Mouse (Mus musculus) neural tube, embryonic 14.5 days (tissue): ENCODE data around the gene Atp6v1b1. TPM values are rescaled to one million over a fixed set of nuclear protein-coding genes. Genes with fewer than 3 reads are reported as not detected.

Source experiments
- ATAC-seq: fragments of 200-750 bp; cut with Nextera tagmentation; 2 replicates; pipeline ENCODE4 v1.8.0; 2017; ENCODE audit warnings: low read depth, mild to moderate bottlenecking, moderate TSS enrichment, moderate library complexity
- H3K27ac ChIP-seq: fragments of 300-500 bp; sonication (generic); 2 replicates; pipeline ENCODE4 v1.5.1; 2014; ENCODE audit warnings: low read depth, mild to moderate bottlenecking, control low read depth, low read length, moderate library complexity, mixed read lengths
- H3K27me3 ChIP-seq: fragments of 300-500 bp; sonication (generic); 2 replicates; pipeline ENCODE4 v1.6.1; 2014; ENCODE audit warnings: low read length; ENCODE audit not compliant: control insufficient read depth, insufficient read depth
- H3K36me3 ChIP-seq: fragments of 300-500 bp; sonication (generic); 2 replicates; pipeline ENCODE4 v1.6.1; 2014; ENCODE audit warnings: low read length, mixed read lengths; ENCODE audit not compliant: control insufficient read depth, insufficient read depth
- H3K4me1 ChIP-seq: fragments of 300-500 bp; sonication (generic); 2 replicates; pipeline ENCODE4 v1.6.1; 2014; ENCODE audit warnings: low read length; ENCODE audit not compliant: control insufficient read depth, insufficient read depth
- H3K4me2 ChIP-seq: fragments of 300-500 bp; sonication (generic); 2 replicates; pipeline ENCODE4 v1.6.1; 2014; ENCODE audit warnings: mild to moderate bottlenecking, low read depth, low read length, control low read depth
- H3K4me3 ChIP-seq: fragments of 300-500 bp; sonication (generic); 2 replicates; pipeline ENCODE4 v1.5.1; 2014; ENCODE audit warnings: low read depth, low read length, control low read depth, mixed read lengths
- H3K9ac ChIP-seq: fragments of 300-500 bp; sonication (generic); replicated peaks from 2 replicates; pipeline ENCODE4 v1.6.1; 2014; ENCODE audit warnings: low read depth, mild to moderate bottlenecking, control low read depth, low read length, mixed read lengths
- H3K9me3 ChIP-seq: fragments of 300-500 bp; sonication (generic); 2 replicates; pipeline ENCODE4 v1.6.1; 2016; ENCODE audit warnings: low read length; ENCODE audit not compliant: control insufficient read depth
- WGBS: fragments of 180-500 bp; shearing (Covaris S2); extraction: QIAGEN DNeasy Blood & Tissue Kit; methylation state at CpG from one replicate; pipeline ENCODE4 v1.1.7; 2014; 5-methylcytosine and 5-hydroxymethylcytosine counted together
- polyA plus RNA-seq: library from polyadenylated mRNA; unstranded; fragments of >200 nt; fragmentation: Nextera tagmentation; extraction: Ambion mirVana; gene quantifications from 2 replicates; pipeline ENCODE4 v1.2.1, GENCODE M21; 2014

The Atp6v1b1 gene
- polyA plus RNA-seq, 1 experiment from 2014 or later, result not detected

- H3K4me1 ChIP-seq, result peaks cover 12% of the 10 kb centered on the region; the same call in 1 of the 2 replicates
- H3K9me3 ChIP-seq, result no peaks in the 10 kb centered on the region
- H3K27me3 ChIP-seq, result peaks cover 56% of the 10 kb centered on the region
- WGBS, result 29% methylated on average over 6 of the region's 6 CpGs
- no peak for ATAC-seq
- no peaks in the 10 kb centered on the region for H3K36me3 ChIP-seq
- no peak within 1 kb of the TSS for H3K4me3 ChIP-seq
- peak within 1 kb of the TSS; percentile 29 for H3K4me2 ChIP-seq
- H3K9ac ChIP-seq, result no peak within 1 kb of the TSS
- no peak within 1 kb of the TSS for H3K27ac ChIP-seq
Measured at GRCm38 (mm10) chr6:83762344-83762743, 19.6 kb downstream of the Atp6v1b1 start, which contains the start of gene Ankrd53. Gene Ankrd53 (plus strand): TSS chr6:83762644.

- no peak overlapping the region for H3K9ac ChIP-seq
- no peak overlapping the region for H3K27ac ChIP-seq
- H3K36me3 ChIP-seq, result no peaks in the 10 kb centered on the region
- no peaks in the 10 kb centered on the region for H3K9me3 ChIP-seq
- H3K4me2 ChIP-seq, result peak overlapping the region; percentile 29
- peaks cover 50% of the 10 kb centered on the region for H3K27me3 ChIP-seq
- no peak overlapping the region for H3K4me3 ChIP-seq
- H3K4me1 ChIP-seq, result peaks cover 12% of the 10 kb centered on the region; the same call in 1 of the 2 replicates
- WGBS, result 1% methylated on average over 35 of the region's 35 CpGs
- peak; percentile 38; the same call in 1 of the 2 replicates for ATAC-seq
Measured at GRCm38 (mm10) chr6:83762880-83763431, 20.2 kb downstream of the Atp6v1b1 start.

GRCm38 (mm10) chr6:83766982-83767381 lies 24.2 kb downstream of the Atp6v1b1 start:
- Histone ChIP-seq H3K4me3 (no peak overlapping the region), H3K9ac (no peak overlapping the region), H3K27me3 (peaks cover 22% of the 10 kb centered on the region), H3K9me3 (no peaks in the 10 kb centered on the region), H3K4me1 (peaks cover 9% of the 10 kb centered on the region; the same call in 1 of the 2 replicates), H3K27ac (no peak overlapping the region), H3K36me3 (no peaks in the 10 kb centered on the region; the same call in 1 of the 2 replicates), H3K4me2 (no peak overlapping the region)
- no peak for ATAC-seq
- 97% methylated on average over 3 of the region's 3 CpGs for WGBS

GRCm38 (mm10) chr6:83768485-83768884 lies 25.7 kb downstream of the Atp6v1b1 start:
- Histone ChIP-seq H3K27me3 (peaks cover 8% of the 10 kb centered on the region), H3K4me2 (no peak overlapping the region), H3K27ac (no peak overlapping the region), H3K4me1 (no peaks in the 10 kb centered on the region), H3K9me3 (no peaks in the 10 kb centered on the region), H3K4me3 (no peak overlapping the region), H3K36me3 (peaks cover 4% of the 10 kb centered on the region; the same call in 1 of the 2 replicates), H3K9ac (no peak overlapping the region)
- WGBS, result 89% methylated on average over 5 of the region's 5 CpGs
- no peak for ATAC-seq

GRCm38 (mm10) chr6:83774126-83774525 lies 31.3 kb downstream of the Atp6v1b1 start:
- ATAC-seq, result no peak
- Histone ChIP-seq H3K36me3 (peaks cover 4% of the 10 kb centered on the region; the same call in 1 of the 2 replicates), H3K27ac (no peak overlapping the region), H3K4me1 (peaks cover 13% of the 10 kb centered on the region; the same call in 1 of the 2 replicates), H3K4me3 (no peak overlapping the region), H3K9me3 (no peaks in the 10 kb centered on the region), H3K9ac (0 out of 2 replicates have a peak overlapping the region, but pooled peaks have one; percentile 11), H3K27me3 (no peaks in the 10 kb centered on the region), H3K4me2 (peak overlapping the region; percentile 89)
- 54% methylated on average over 8 of the region's 9 CpGs for WGBS

DNA sequence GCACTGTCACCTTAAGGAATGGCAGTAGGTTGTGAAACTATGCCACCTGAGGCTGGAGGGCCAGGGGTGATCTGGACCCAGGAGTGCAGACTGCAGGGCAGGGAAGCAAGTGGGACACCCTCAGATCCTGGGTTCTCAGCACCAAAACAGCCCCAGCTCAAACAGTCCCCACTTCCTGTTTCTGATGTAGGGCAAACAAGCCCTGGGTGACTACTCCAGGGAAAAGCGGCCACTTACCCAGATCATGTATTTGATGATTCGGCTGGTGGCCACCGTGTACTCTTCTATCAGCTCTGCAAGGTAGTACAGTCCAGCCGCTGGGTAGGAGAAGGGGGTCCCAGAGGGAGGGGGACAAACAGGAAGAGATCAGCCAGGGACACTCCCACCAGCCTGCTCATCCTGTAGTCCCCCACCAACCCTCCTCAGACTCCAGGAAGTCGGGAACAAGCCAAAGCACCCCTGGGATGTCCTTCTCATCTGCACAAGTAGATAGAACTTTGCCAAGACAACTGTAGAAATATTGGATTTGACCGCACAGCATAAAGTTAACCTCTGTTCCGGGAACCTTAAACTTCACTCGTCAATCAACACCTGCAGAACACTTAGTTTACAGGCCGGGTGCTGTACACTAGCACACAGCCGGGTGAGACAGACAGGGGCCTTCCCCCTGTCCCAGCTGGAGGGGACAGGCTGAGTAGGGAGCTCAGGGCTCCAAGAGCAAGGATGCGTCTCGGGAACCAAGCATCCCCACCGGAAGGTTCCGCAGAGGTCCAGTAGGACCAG lies 32.2 kb downstream of the Atp6v1b1 start:
- Histone ChIP-seq H3K9me3 (no peaks in the 10 kb centered on the region), H3K4me1 (peaks cover 13% of the 10 kb centered on the region; the same call in 1 of the 2 replicates), H3K27ac (peak overlapping the region; percentile 76), H3K27me3 (no peaks in the 10 kb centered on the region), H3K4me3 (peak overlapping the region; percentile 94), H3K36me3 (peaks cover 4% of the 10 kb centered on the region; the same call in 1 of the 2 replicates), H3K4me2 (peak overlapping the region; percentile 89), H3K9ac (peak overlapping the region; percentile 93)
- 3% methylated on average over 14 of the region's 14 CpGs for WGBS
- ATAC-seq, result peak; percentile 42

- H3K27me3 ChIP-seq, result no peaks in the 10 kb centered on the region
- H3K36me3 ChIP-seq, result peaks cover 4% of the 10 kb centered on the region; the same call in 1 of the 2 replicates
- peak within 1 kb of the TSS; percentile 76 for H3K27ac ChIP-seq
- peak within 1 kb of the TSS; percentile 94 for H3K4me3 ChIP-seq
- ATAC-seq, result peak; percentile 97
- H3K4me2 ChIP-seq, result peak within 1 kb of the TSS; percentile 89
- WGBS, result 0% methylated on average over 42 of the region's 45 CpGs
- H3K4me1 ChIP-seq, result peaks cover 13% of the 10 kb centered on the region; the same call in 1 of the 2 replicates
- H3K9me3 ChIP-seq, result no peaks in the 10 kb centered on the region
- peak within 1 kb of the TSS; percentile 93 for H3K9ac ChIP-seq
Measured at GRCm38 (mm10) chr6:83775638-83776293, 33.0 kb downstream of the Atp6v1b1 start, which contains the start of gene Tex261. Gene Tex261 (minus strand): TSS chr6:83775813.

DNA sequence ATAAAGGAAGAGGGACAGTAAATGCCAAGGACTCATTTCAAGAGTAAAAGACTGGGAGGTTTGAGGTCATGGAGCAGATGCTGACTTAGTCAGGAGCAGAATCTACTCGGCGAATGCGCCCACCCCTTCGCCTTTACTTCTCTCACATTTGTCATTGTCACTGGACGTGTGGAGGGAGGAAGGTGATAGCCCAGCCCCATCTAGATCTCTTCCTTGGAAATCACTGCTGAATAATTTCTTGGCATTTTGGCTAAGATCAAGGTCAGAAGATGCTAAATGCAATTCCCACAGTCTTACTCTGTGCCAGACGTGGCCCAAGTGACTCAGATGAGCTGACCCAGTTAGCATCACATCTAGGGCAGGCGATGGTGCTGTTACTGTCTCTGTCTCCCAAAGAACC lies 35.5 kb downstream of the Atp6v1b1 start:
- H3K36me3 ChIP-seq, result no peaks in the 10 kb centered on the region
- no peak overlapping the region for H3K27ac ChIP-seq
- WGBS, result 84% methylated on average over 7 of the region's 7 CpGs
- no peak overlapping the region for H3K4me2 ChIP-seq
- no peaks in the 10 kb centered on the region for H3K27me3 ChIP-seq
- peaks cover 13% of the 10 kb centered on the region; the same call in 1 of the 2 replicates for H3K4me1 ChIP-seq
- H3K9ac ChIP-seq, result no peak overlapping the region
- no peak for ATAC-seq
- no peak overlapping the region for H3K4me3 ChIP-seq
- H3K9me3 ChIP-seq, result no peaks in the 10 kb centered on the region
